Mouse (Mus musculus) neural tube, embryonic 15.5 days (tissue): ENCODE measurements around the gene Agmat. TPM values are rescaled to one million over a fixed set of nuclear protein-coding genes. Genes with fewer than 3 reads are reported as not detected.
A peak's percentile ranks its signal among the peaks of the same experiment; 100 is the strongest.

Experiments used
- ATAC-seq: fragments of 200-750 bp; cut with Nextera tagmentation; 2 replicates; pipeline ENCODE4 v1.8.0; 2017; ENCODE audit warnings: mild to moderate bottlenecking, moderate TSS enrichment, moderate library complexity; ENCODE audit not compliant: low FRiP score
- H3K27ac ChIP-seq: fragments of 300-500 bp; sonication (generic); replicated peaks from 2 replicates; pipeline ENCODE4 v1.5.1; 2015; ENCODE audit warnings: mild to moderate bottlenecking, inconsistent platforms
- H3K27me3 ChIP-seq: fragments of 300-500 bp; sonication (generic); replicated peaks from 2 replicates; pipeline ENCODE4 v1.6.1; 2015; ENCODE audit warnings: inconsistent platforms
- H3K36me3 ChIP-seq: fragments of 300-500 bp; sonication (generic); 2 replicates; pipeline ENCODE4 v1.6.1; 2015; ENCODE audit warnings: inconsistent platforms
- H3K4me1 ChIP-seq: fragments of 300-500 bp; sonication (generic); 2 replicates; pipeline ENCODE4 v1.6.1; 2015; ENCODE audit warnings: inconsistent platforms
- H3K4me2 ChIP-seq: fragments of 300-500 bp; sonication (generic); 2 replicates; pipeline ENCODE4 v1.6.1; 2015; ENCODE audit warnings: inconsistent platforms, mild to moderate bottlenecking, moderate library complexity
- H3K4me3 ChIP-seq: fragments of 300-500 bp; sonication (generic); replicated peaks from 2 replicates; pipeline ENCODE4 v1.5.1; 2015; ENCODE audit warnings: mild to moderate bottlenecking, inconsistent platforms
- H3K9ac ChIP-seq: fragments of 300-500 bp; sonication (generic); replicated peaks from 2 replicates; pipeline ENCODE4 v1.6.1; 2015; ENCODE audit warnings: mild to moderate bottlenecking, inconsistent platforms
- H3K9me3 ChIP-seq: fragments of 300-500 bp; sonication (generic); replicated peaks from 2 replicates; pipeline ENCODE4 v1.6.1; 2016; ENCODE audit warnings: inconsistent platforms
- WGBS: fragments of 180-500 bp; shearing (Covaris S2); methylation state at CpG from one replicate; pipeline ENCODE4 v1.1.7; 2015; ENCODE audit warnings: mixed read lengths; 5-methylcytosine and 5-hydroxymethylcytosine counted together
- polyA plus RNA-seq: library from polyadenylated mRNA; unstranded; fragments of >200 nt; fragmentation: Nextera tagmentation; extraction: Ambion mirVana; gene quantifications from 2 replicates; pipeline ENCODE4 v1.2.1, GENCODE M21; 2015

Gene Agmat
- polyA plus RNA-seq, 1 experiment from 2014 or later, result not detected

DNA sequence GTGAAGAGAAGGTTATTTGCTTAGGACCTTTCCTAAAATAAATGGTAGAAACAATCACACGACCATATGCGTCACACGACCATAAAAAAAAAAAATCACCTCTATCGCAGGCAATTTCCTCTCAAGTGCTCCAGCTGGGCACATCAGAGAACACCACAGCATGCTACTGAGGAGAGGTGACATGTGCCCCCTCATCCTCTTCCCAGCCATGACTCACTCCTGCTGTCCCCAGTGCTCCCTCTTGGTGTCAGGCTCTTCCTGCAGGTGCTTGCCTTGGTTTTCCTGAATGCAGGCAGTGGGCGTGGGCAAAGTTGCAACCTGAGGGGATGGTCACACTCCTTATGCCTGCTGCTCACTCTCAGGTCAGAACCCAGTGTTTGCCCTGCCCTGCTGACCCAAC, 38.4 kb downstream of the Agmat start:
- no peaks in the 10 kb centered on the region for H3K9me3 ChIP-seq
- H3K27ac ChIP-seq, result no peak overlapping the region
- H3K9ac ChIP-seq, result no peak overlapping the region
- peaks cover 59% of the 10 kb centered on the region for H3K36me3 ChIP-seq
- H3K4me2 ChIP-seq, result no peak overlapping the region
- 76% methylated on average over 5 of the region's 5 CpGs for WGBS
- no peak overlapping the region for H3K4me3 ChIP-seq
- no peaks in the 10 kb centered on the region for H3K27me3 ChIP-seq
- no peak for ATAC-seq
- H3K4me1 ChIP-seq, result peaks cover 8% of the 10 kb centered on the region

DNA sequence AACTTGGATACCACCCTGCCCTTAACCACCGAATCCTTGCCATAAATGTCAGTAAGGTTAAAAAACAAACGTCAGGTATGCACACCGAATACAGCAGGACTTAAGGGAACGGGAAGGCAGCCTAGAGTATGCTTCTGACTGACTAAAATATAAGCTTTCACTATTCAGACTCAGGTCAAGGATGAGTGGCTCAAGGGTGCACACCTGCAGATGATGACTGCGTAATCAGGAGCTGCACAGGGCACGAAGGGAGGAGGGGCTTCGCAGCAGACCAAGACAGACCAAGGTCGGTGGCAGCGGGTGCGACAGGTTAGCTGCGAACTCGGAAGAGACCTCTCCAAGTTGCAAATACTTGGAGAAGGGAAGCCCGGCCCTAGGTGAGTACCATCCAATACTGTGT, 39.7 kb downstream of the Agmat start:
- no peak overlapping the region for H3K4me3 ChIP-seq
- H3K36me3 ChIP-seq, result peaks cover 47% of the 10 kb centered on the region
- no peak overlapping the region for H3K4me2 ChIP-seq
- peaks cover 13% of the 10 kb centered on the region for H3K4me1 ChIP-seq
- H3K9me3 ChIP-seq, result no peaks in the 10 kb centered on the region
- no peak for ATAC-seq
- H3K27ac ChIP-seq, result no peak overlapping the region
- H3K27me3 ChIP-seq, result no peaks in the 10 kb centered on the region
- no peak overlapping the region for H3K9ac ChIP-seq
- 89% methylated on average over 13 of the region's 13 CpGs for WGBS

DNA sequence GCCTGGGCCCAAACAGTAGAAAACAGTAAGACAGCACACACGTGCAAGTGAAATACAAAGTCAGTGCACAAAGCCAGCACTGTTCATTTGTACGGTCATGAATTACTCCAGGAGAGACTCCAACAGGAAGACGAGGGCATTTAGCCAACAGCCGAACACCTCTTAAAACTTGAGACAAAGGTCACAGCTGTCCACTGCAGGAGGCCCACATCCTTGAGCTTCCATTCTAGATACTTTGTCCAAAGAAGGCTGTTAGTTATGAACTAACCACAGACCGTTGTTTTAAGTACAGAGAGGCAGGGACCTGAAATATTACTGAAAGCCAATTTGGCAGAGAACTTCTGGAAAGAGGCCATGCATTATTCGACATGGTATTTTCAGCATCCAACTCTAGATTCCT, 40.6 kb downstream of the Agmat start:
- Histone ChIP-seq H3K36me3 (peaks cover 38% of the 10 kb centered on the region), H3K27ac (no peak overlapping the region), H3K9ac (no peak overlapping the region), H3K4me2 (no peak overlapping the region), H3K27me3 (no peaks in the 10 kb centered on the region), H3K4me1 (peaks cover 18% of the 10 kb centered on the region), H3K4me3 (no peak overlapping the region), H3K9me3 (no peaks in the 10 kb centered on the region)
- ATAC-seq, result no peak
- WGBS, result 63% methylated on average over 6 of the region's 6 CpGs

DNA sequence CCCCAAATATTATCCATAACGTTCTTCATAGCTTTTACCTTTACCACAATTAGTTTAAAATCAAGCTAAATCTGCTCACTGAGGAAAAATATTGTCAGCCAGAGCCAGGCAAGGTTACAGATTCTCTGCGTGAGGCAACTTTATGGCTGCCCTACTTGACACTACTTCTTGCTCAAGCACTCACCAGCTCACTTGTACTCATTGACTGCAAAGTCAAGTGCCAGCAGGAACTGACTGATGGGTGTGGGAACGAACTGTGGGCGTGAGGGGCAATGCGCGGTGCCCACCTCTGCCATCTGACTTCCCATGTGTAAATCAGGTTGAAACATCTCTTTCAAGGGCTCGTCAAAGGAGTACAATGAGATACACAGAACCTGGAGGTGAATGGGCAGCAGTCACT, 41.0 kb downstream of the Agmat start:
- Histone ChIP-seq H3K27ac (0 out of 2 replicates have a peak overlapping the region, but pooled peaks have one; percentile 23), H3K4me2 (no peak overlapping the region), H3K36me3 (peaks cover 34% of the 10 kb centered on the region), H3K9me3 (no peaks in the 10 kb centered on the region), H3K9ac (no peak overlapping the region), H3K27me3 (no peaks in the 10 kb centered on the region), H3K4me1 (peaks cover 18% of the 10 kb centered on the region), H3K4me3 (no peak overlapping the region)
- ATAC-seq, result no peak
- WGBS, result 86% methylated on average over 7 of the region's 7 CpGs

DNA sequence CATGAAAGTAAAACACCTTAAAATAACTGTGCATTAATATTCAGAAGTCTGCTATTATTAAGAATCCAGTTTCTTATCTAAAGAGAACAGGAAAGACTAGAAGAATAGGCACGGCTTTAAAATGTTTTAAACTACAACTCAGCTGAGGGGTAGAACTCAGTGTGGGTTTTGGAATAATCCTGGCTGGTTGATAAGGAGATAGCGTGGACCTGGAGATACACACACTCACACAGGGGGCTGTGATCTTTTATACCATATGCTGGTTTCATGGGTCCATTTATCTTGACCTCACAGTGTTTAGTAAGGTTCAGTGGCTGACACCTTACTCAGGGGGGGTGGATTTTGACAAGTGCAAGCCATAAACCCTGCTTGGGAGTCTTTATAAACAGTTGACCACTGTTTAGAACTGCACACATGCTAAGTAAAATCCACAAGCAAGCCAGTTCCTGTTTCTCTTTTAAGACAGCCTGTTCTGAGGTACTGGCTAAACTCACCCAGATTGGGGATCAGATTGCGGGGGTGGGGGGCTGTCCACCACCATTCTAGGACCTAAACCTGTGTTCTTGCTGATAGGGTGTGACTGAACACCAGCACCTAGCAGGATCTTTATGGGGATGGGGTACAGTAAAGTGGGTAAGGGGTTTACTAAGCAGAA, 43.2 kb downstream of the Agmat start:
- H3K9ac ChIP-seq, result peak overlapping the region; percentile 99
- no peak for ATAC-seq
- peak overlapping the region; percentile 83 for H3K4me2 ChIP-seq
- no peaks in the 10 kb centered on the region for H3K27me3 ChIP-seq
- H3K9me3 ChIP-seq, result no peaks in the 10 kb centered on the region
- H3K36me3 ChIP-seq, result peaks cover 15% of the 10 kb centered on the region; the same call in 1 of the 2 replicates
- peak overlapping the region; percentile 89 for H3K27ac ChIP-seq
- peak overlapping the region; percentile 95 for H3K4me3 ChIP-seq
- 58% methylated on average over 3 of the region's 3 CpGs for WGBS
- peaks cover 29% of the 10 kb centered on the region for H3K4me1 ChIP-seq

DNA sequence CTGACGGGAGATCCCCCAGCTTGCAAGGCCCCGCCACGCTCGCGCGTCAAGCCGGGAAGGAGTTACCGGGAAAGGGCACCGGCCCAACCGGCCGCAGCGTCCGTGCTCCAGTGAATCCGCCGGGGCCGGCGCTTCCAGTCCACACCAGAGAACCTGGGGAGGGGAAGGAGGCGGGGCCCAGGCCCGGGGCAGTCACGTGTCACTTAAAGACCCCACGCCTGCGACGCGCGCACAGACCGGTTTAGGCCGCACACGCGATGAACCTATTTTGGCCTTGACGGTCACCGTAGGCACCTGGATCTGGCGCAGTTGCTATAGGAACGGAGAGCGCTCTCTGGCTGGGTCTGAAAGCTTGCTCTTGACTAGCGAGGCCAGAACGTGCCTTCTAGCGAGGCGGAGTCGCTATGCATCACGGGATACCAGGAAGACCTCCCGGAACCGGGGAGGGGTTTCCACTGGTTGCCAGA, 44.1 kb downstream of the Agmat start, which contains the start of gene Dnajc16:
TSS of gene Dnajc16 (minus strand) at position 408 of the 467 bp plus-strand sequence.
- peak within 1 kb of the TSS; percentile 99 for H3K9ac ChIP-seq
- H3K36me3 ChIP-seq, result peaks cover 6% of the 10 kb centered on the region; the same call in 1 of the 2 replicates
- peak within 1 kb of the TSS; percentile 83 for H3K4me2 ChIP-seq
- 0% methylated on average over 42 of the region's 42 CpGs for WGBS
- peak within 1 kb of the TSS; percentile 89 for H3K27ac ChIP-seq
- H3K27me3 ChIP-seq, result no peaks in the 10 kb centered on the region
- ATAC-seq, result peak; percentile 90
- H3K9me3 ChIP-seq, result no peaks in the 10 kb centered on the region
- H3K4me1 ChIP-seq, result peaks cover 38% of the 10 kb centered on the region
- H3K4me3 ChIP-seq, result peak within 1 kb of the TSS; percentile 95

DNA sequence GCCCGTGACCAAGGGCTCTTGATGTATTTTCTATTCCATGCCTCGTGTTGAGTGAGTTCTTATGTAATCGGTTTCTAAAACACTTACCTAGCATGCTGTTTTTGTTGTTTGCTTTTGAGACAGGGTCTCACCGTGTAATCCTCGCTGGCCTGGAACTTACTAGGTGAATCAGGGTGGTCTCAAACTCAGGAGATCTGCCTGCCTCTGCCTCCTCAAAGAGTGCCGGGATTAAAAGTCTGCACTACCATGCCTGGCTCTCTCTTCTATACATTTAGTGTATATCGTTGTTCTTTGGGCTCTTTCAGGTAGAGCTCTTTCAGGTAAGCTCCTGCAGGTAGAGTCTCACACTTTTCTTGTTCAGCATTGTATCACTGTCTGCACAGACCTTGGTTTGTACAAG, 45.0 kb downstream of the Agmat start:
- Histone ChIP-seq H3K9me3 (no peaks in the 10 kb centered on the region), H3K36me3 (peaks cover 5% of the 10 kb centered on the region; the same call in 1 of the 2 replicates), H3K4me3 (no peak overlapping the region), H3K27ac (peak overlapping the region; percentile 82; the same call in 1 of the 2 replicates), H3K27me3 (no peaks in the 10 kb centered on the region), H3K4me2 (no peak overlapping the region; the same call in 1 of the 2 replicates), H3K9ac (no peak overlapping the region), H3K4me1 (peaks cover 45% of the 10 kb centered on the region)
- WGBS, result 92% methylated on average over 7 of the region's 7 CpGs
- ATAC-seq, result no peak

DNA sequence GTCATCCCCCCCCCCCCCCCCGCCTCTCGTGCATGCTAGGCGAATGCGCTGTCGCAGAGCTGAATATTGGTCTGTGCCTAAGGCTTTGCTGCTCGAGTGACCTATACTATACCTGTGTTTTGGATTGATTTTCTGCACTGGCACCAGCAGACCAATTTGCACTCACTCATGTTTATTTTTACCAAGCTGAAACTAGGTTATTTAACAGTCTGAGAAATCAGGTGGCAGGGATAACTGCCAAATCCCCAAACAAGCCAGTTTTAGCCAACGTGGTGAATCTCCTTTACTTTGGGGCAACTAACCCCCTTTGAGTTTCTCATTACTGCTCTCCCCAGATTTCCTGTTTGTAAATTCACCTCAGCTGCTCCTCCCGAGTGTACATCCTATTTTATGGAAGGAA, 45.5 kb downstream of the Agmat start:
- no peak overlapping the region for H3K27ac ChIP-seq
- 93% methylated on average over 8 of the region's 8 CpGs for WGBS
- no peaks in the 10 kb centered on the region for H3K27me3 ChIP-seq
- H3K4me1 ChIP-seq, result peaks cover 48% of the 10 kb centered on the region
- H3K36me3 ChIP-seq, result peaks cover 5% of the 10 kb centered on the region; the same call in 1 of the 2 replicates
- no peak overlapping the region for H3K4me2 ChIP-seq
- H3K4me3 ChIP-seq, result no peak overlapping the region
- no peaks in the 10 kb centered on the region for H3K9me3 ChIP-seq
- ATAC-seq, result no peak
- no peak overlapping the region for H3K9ac ChIP-seq

DNA sequence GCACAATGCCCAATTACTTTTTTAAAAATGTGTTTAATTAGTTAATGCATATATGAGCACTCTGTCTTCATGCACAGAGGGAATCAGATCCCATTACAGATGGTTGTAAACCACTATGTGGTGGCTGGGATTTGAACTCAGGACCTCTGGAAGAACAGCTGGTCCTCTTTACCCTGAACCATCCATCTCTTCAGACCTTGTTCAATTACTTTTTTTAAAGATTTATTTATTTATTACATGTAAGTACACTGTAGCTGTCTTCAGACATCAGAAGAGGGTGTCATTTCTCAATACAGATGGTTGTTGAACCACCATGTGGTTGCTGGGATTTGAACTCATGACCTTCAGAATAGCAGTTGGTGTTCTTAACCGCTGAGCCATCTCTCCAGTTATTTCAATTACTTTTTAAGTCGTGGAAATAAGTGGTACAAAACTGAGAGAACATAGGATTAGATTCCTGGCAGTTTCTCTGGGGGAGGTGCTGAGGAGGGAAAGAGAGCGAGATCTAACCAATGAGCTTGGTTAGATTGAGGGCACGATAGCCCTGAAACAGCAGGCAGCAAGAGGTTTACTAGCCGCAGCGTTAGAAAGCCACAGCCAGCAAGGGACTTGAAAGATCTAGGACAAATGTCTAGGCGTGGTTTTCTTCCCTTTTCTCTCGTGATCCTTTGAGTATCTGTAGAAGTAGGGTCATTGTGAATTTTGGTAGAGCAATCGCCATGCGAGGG, 46.2 kb downstream of the Agmat start:
- no peaks in the 10 kb centered on the region for H3K27me3 ChIP-seq
- H3K4me2 ChIP-seq, result peak overlapping the region; percentile 64
- peak overlapping the region; percentile 63 for H3K4me3 ChIP-seq
- WGBS, result 9% methylated on average over 10 of the region's 10 CpGs
- H3K36me3 ChIP-seq, result peaks cover 5% of the 10 kb centered on the region
- 0 out of 2 replicates have a peak, but pooled peaks have one; percentile 12 for ATAC-seq
- H3K27ac ChIP-seq, result peak overlapping the region; percentile 94
- H3K9me3 ChIP-seq, result no peaks in the 10 kb centered on the region
- 0 out of 2 replicates have a peak overlapping the region, but pooled peaks have one; percentile 27 for H3K9ac ChIP-seq
- H3K4me1 ChIP-seq, result peaks cover 44% of the 10 kb centered on the region

DNA sequence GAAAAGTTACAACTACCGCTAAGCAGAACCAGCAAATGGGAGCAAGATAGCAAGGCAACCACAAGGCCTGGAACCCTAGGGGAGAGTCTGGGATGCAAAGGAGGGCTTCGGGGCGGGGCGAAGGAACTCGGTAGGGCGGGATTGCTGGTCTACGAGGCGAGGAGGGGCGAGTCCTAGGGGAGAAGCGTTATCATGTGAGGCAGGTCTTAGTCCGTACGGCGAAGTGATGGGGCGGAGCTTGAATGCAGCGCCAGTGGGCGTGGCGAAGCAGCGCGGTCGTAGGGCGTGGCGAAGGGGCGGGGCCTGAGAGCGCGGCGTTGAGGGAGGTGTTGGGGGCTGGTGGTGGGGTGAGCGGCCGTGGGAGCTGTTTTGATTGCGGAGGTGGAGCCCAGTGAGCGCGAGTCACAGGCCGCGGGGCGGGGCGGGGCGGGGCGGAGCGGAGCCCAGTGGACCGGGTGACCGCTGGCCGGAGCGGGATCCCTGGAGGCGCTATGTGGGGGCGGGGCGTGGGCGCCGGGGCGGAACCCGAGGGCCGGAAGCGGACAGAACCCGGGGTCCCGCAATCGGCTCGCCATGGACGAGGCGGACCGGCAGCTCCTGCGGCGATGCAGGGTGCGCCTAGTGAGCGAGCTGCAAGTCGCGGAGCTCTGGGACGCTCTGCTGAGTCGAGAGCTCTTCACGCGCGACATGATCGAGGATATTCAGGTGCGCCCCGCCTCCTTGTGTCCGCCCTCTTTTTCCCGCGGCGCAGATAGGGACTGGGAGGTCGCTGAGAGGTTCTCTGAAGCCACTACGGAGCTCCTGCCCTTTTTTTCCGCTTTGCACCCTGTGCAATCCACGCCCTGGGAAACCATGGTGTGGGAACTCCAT, 47.0 kb downstream of the Agmat start, which contains the start of gene Casp9:
TSS of gene Casp9 (plus strand) at position 331 of the 870 bp plus-strand sequence.
- ATAC-seq, result peak; percentile 83
- peaks cover 44% of the 10 kb centered on the region for H3K4me1 ChIP-seq
- no peaks in the 10 kb centered on the region for H3K9me3 ChIP-seq
- no peaks in the 10 kb centered on the region for H3K27me3 ChIP-seq
- WGBS, result under 1% methylated on average over 70 of the region's 80 CpGs
- peak within 1 kb of the TSS; percentile 68 for H3K9ac ChIP-seq
- H3K4me3 ChIP-seq, result peak within 1 kb of the TSS; percentile 63
- H3K36me3 ChIP-seq, result peaks cover 9% of the 10 kb centered on the region
- peak within 1 kb of the TSS; percentile 94 for H3K27ac ChIP-seq
- peak within 1 kb of the TSS; percentile 64 for H3K4me2 ChIP-seq

DNA sequence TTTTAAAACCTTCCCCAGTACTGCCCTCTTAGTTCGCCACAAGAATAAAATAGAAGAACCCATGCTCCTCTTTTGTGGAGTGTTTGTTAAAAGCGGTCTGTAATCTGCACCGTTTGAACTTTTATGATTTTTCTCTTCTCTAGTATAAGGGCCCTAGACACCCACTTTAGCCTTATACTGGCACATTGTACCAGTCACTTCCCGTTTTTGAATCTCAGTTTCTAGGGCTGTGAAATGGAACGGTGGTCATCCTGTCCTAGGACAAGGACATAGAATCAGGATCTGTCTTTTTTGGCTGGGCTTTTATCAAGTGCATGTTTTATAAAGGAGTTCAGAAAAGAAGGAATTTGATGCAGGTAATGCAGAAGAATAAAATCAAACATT, 47.7 kb downstream of the Agmat start:
- no peak for ATAC-seq
- Histone ChIP-seq H3K36me3 (peaks cover 9% of the 10 kb centered on the region), H3K27me3 (no peaks in the 10 kb centered on the region), H3K9me3 (no peaks in the 10 kb centered on the region), H3K4me3 (peak overlapping the region; percentile 63), H3K4me2 (peak overlapping the region; percentile 64), H3K9ac (peak overlapping the region; percentile 68), H3K4me1 (peaks cover 44% of the 10 kb centered on the region), H3K27ac (peak overlapping the region; percentile 94)
- WGBS, result 11% methylated on average over 5 of the region's 5 CpGs
